Mouse (Mus musculus) hindbrain, embryonic 11.5 days (tissue): Measurements from ENCODE around the gene Cxcr6. TPM values are rescaled to one million over a fixed set of nuclear protein-coding genes. Genes with fewer than 3 reads are reported as not detected.

ENCODE experiments used
- ATAC-seq: fragments of 200-750 bp; cut with Nextera tagmentation; 2 replicates; pipeline ENCODE4 v1.8.0; 2017; ENCODE audit warnings: mild to moderate bottlenecking, moderate TSS enrichment, moderate library complexity; ENCODE audit not compliant: low FRiP score
- DNase-seq: peaks from one replicate; pipeline ENCODE4 v3.0.0-alpha.2; 2015; ENCODE audit warnings: low spot score
- H3K27ac ChIP-seq: fragments of 300-500 bp; sonication (generic); 2 replicates; pipeline ENCODE4 v1.5.1; 2014; ENCODE audit warnings: mild to moderate bottlenecking, low read depth, low read length
- H3K27me3 ChIP-seq: fragments of 300-500 bp; sonication (generic); 2 replicates; pipeline ENCODE4 v1.6.1; 2014; ENCODE audit warnings: mild to moderate bottlenecking, low read length, moderate library complexity, mixed read lengths; ENCODE audit not compliant: control insufficient read depth, insufficient read depth
- H3K36me3 ChIP-seq: fragments of 300-500 bp; sonication (generic); 2 replicates; pipeline ENCODE4 v1.6.1; 2014; ENCODE audit warnings: mild to moderate bottlenecking, low read length, moderate library complexity, mixed read lengths; ENCODE audit not compliant: control insufficient read depth, insufficient read depth
- H3K4me1 ChIP-seq: fragments of 300-500 bp; sonication (generic); replicated peaks from 2 replicates; pipeline ENCODE4 v1.6.1; 2014; ENCODE audit warnings: low read length, mixed read lengths; ENCODE audit not compliant: control insufficient read depth, insufficient read depth
- H3K4me2 ChIP-seq: fragments of 300-500 bp; sonication (generic); replicated peaks from 2 replicates; pipeline ENCODE4 v1.6.1; 2014; ENCODE audit warnings: mild to moderate bottlenecking, low read depth, low read length
- H3K4me3 ChIP-seq: fragments of 300-500 bp; sonication (generic); 2 replicates; pipeline ENCODE4 v1.5.1; 2014; ENCODE audit warnings: low read depth, low read length
- H3K9ac ChIP-seq: fragments of 300-500 bp; sonication (generic); 2 replicates; pipeline ENCODE4 v1.6.1; 2014; ENCODE audit warnings: low read depth, low read length
- H3K9me3 ChIP-seq: fragments of 300-500 bp; sonication (generic); 2 replicates; pipeline ENCODE4 v1.6.1; 2016; ENCODE audit warnings: low read length; ENCODE audit not compliant: control insufficient read depth
- WGBS: fragments of 180-500 bp; shearing (Covaris S2); extraction: QIAGEN DNeasy Blood & Tissue Kit; methylation state at CpG from one replicate; pipeline ENCODE4 v1.1.7; 2014; 5-methylcytosine and 5-hydroxymethylcytosine counted together
- polyA plus RNA-seq: library from polyadenylated mRNA; unstranded; fragments of >200 nt; fragmentation: Nextera tagmentation; extraction: Ambion mirVana; gene quantifications from 2 replicates; pipeline ENCODE4 v1.2.1, GENCODE M21; 2014

Cxcr6 gene
- polyA plus RNA-seq, 1 experiment from 2014 or later, result 0.48 TPM

- WGBS, result 77% methylated on average over 7 of the region's 7 CpGs
- Histone ChIP-seq H3K36me3 (no peaks in the 10 kb centered on the region), H3K4me3 (no peak overlapping the region), H3K27ac (no peak overlapping the region), H3K27me3 (no peaks in the 10 kb centered on the region), H3K4me2 (no peak overlapping the region), H3K9me3 (no peaks in the 10 kb centered on the region), H3K9ac (no peak overlapping the region), H3K4me1 (no peaks in the 10 kb centered on the region)
- DNase-seq, result no peak
- no peak for ATAC-seq
Measured at GRCm38 (mm10) chr9:123808583-123808982, 2.3 kb downstream of the Cxcr6 start.

GRCm38 (mm10) chr9:123811831-123812230, 5.6 kb downstream of the Cxcr6 start:
- Histone ChIP-seq H3K9me3 (no peaks in the 10 kb centered on the region), H3K4me2 (no peak overlapping the region), H3K9ac (no peak overlapping the region), H3K4me1 (no peaks in the 10 kb centered on the region), H3K27ac (no peak overlapping the region), H3K4me3 (no peak overlapping the region), H3K36me3 (no peaks in the 10 kb centered on the region), H3K27me3 (no peaks in the 10 kb centered on the region)
- DNase-seq (no peak), ATAC-seq (no peak)
- WGBS, result 93% methylated on average over 3 of the region's 3 CpGs

GRCm38 (mm10) chr9:123814326-123814725, 8.1 kb downstream of the Cxcr6 start:
- H3K27me3 ChIP-seq, result no peaks in the 10 kb centered on the region
- H3K27ac ChIP-seq, result no peak overlapping the region
- DNase-seq (no peak), ATAC-seq (no peak)
- H3K9me3 ChIP-seq, result no peaks in the 10 kb centered on the region
- no peak overlapping the region for H3K9ac ChIP-seq
- H3K36me3 ChIP-seq, result no peaks in the 10 kb centered on the region
- no peaks in the 10 kb centered on the region for H3K4me1 ChIP-seq
- no peak overlapping the region for H3K4me3 ChIP-seq
- WGBS, result 74% methylated on average over 2 of the region's 2 CpGs
- no peak overlapping the region for H3K4me2 ChIP-seq

- no peak for DNase-seq
- H3K27ac ChIP-seq, result no peak overlapping the region
- no peaks in the 10 kb centered on the region for H3K4me1 ChIP-seq
- 95% methylated on average over 4 of the region's 4 CpGs for WGBS
- H3K4me2 ChIP-seq, result no peak overlapping the region
- H3K36me3 ChIP-seq, result no peaks in the 10 kb centered on the region
- no peak for ATAC-seq
- H3K27me3 ChIP-seq, result no peaks in the 10 kb centered on the region
- no peaks in the 10 kb centered on the region for H3K9me3 ChIP-seq
- no peak overlapping the region for H3K9ac ChIP-seq
- H3K4me3 ChIP-seq, result no peak overlapping the region
Measured at GRCm38 (mm10) chr9:123814821-123815220, 8.5 kb downstream of the Cxcr6 start.

- Histone ChIP-seq H3K27me3 (no peaks in the 10 kb centered on the region), H3K9me3 (no peaks in the 10 kb centered on the region), H3K4me3 (no peak overlapping the region), H3K9ac (no peak overlapping the region), H3K4me2 (no peak overlapping the region), H3K36me3 (no peaks in the 10 kb centered on the region), H3K27ac (no peak overlapping the region), H3K4me1 (no peaks in the 10 kb centered on the region)
- WGBS, result 96% methylated on average over 3 of the region's 3 CpGs
- DNase-seq (no peak), ATAC-seq (no peak)
Measured at GRCm38 (mm10) chr9:123815444-123815843, 9.2 kb downstream of the Cxcr6 start.

- Histone ChIP-seq H3K9me3 (no peaks in the 10 kb centered on the region), H3K4me3 (no peak overlapping the region), H3K27me3 (no peaks in the 10 kb centered on the region), H3K27ac (no peak overlapping the region), H3K4me2 (no peak overlapping the region), H3K36me3 (no peaks in the 10 kb centered on the region), H3K9ac (no peak overlapping the region), H3K4me1 (no peaks in the 10 kb centered on the region)
- DNase-seq, result no peak
- WGBS, result 89% methylated on average over 1 of the region's 1 CpGs
- no peak for ATAC-seq
Measured at GRCm38 (mm10) chr9:123815996-123816395, 9.7 kb downstream of the Cxcr6 start.

GRCm38 (mm10) chr9:123818601-123819000, 12.3 kb downstream of the Cxcr6 start:
- Histone ChIP-seq H3K4me2 (no peak overlapping the region), H3K9me3 (no peaks in the 10 kb centered on the region), H3K9ac (no peak overlapping the region), H3K27me3 (no peaks in the 10 kb centered on the region), H3K4me3 (no peak overlapping the region), H3K4me1 (no peaks in the 10 kb centered on the region), H3K27ac (no peak overlapping the region), H3K36me3 (no peaks in the 10 kb centered on the region)
- no peak for DNase-seq
- no peak for ATAC-seq
- WGBS, result 74% methylated on average over 2 of the region's 2 CpGs

- 90% methylated on average over 3 of the region's 3 CpGs for WGBS
Measured at GRCm38 (mm10) chr9:123826631-123827030, 20.4 kb downstream of the Cxcr6 start.

GRCm38 (mm10) chr9:123828916-123829315, 22.6 kb downstream of the Cxcr6 start:
- no peak for ATAC-seq
- Histone ChIP-seq H3K9me3 (no peaks in the 10 kb centered on the region), H3K36me3 (0 out of 2 replicates have a peak, but pooled peaks cover 9% of the 10 kb centered on the region), H3K4me1 (no peaks in the 10 kb centered on the region), H3K27ac (no peak overlapping the region), H3K4me3 (no peak overlapping the region), H3K27me3 (no peaks in the 10 kb centered on the region), H3K9ac (no peak overlapping the region), H3K4me2 (no peak overlapping the region)
- WGBS, result 89% methylated on average over 4 of the region's 4 CpGs
- no peak for DNase-seq

More at GRCm38 (mm10) chr9:123826631-123827030, 20.4 kb downstream of the Cxcr6 start:
- Histone ChIP-seq H3K27me3 (no peaks in the 10 kb centered on the region), H3K9me3 (no peaks in the 10 kb centered on the region), H3K27ac (no peak overlapping the region), H3K36me3 (0 out of 2 replicates have a peak, but pooled peaks cover 9% of the 10 kb centered on the region), H3K4me3 (no peak overlapping the region), H3K4me2 (no peak overlapping the region), H3K9ac (no peak overlapping the region), H3K4me1 (no peaks in the 10 kb centered on the region)
- ATAC-seq (no peak), DNase-seq (no peak)
